Mouse (Mus musculus) hindbrain, embryonic 16.5 days (tissue): ENCODE measurements around the gene Ppp1cc. TPM values are rescaled to one million over a fixed set of nuclear protein-coding genes. Genes with fewer than 3 reads are reported as not detected.

Experiments
- ATAC-seq: fragments of 200-750 bp; cut with Nextera tagmentation; 2 replicates; pipeline ENCODE4 v1.8.0; 2017; ENCODE audit warnings: moderate TSS enrichment, moderate library complexity
- H3K27ac ChIP-seq: fragments of 300-500 bp; sonication (generic); 2 replicates; pipeline ENCODE4 v1.5.1; 2014; ENCODE audit warnings: low read depth, mild to moderate bottlenecking, control low read depth, low read length, moderate library complexity
- H3K27me3 ChIP-seq: fragments of 300-500 bp; sonication (generic); replicated peaks from 2 replicates; pipeline ENCODE4 v1.6.1; 2014; ENCODE audit warnings: low read length; ENCODE audit not compliant: control insufficient read depth, insufficient read depth
- H3K36me3 ChIP-seq: fragments of 300-500 bp; sonication (generic); 2 replicates; pipeline ENCODE4 v1.6.1; 2014; ENCODE audit warnings: mild to moderate bottlenecking, low read length, moderate library complexity, mixed read lengths; ENCODE audit not compliant: control insufficient read depth, insufficient read depth
- H3K4me1 ChIP-seq: fragments of 300-500 bp; sonication (generic); 2 replicates; pipeline ENCODE4 v1.6.1; 2014; ENCODE audit warnings: low read depth, low read length; ENCODE audit not compliant: control insufficient read depth, insufficient read depth
- H3K4me2 ChIP-seq: fragments of 300-500 bp; sonication (generic); 2 replicates; pipeline ENCODE4 v1.6.1; 2014; ENCODE audit warnings: mild to moderate bottlenecking, low read length, control low read depth, moderate library complexity
- H3K4me3 ChIP-seq: fragments of 300-500 bp; sonication (generic); 2 replicates; pipeline ENCODE4 v1.5.1; 2014; ENCODE audit warnings: mild to moderate bottlenecking, low read length, control low read depth, moderate library complexity
- H3K9ac ChIP-seq: fragments of 300-500 bp; sonication (generic); 2 replicates; pipeline ENCODE4 v1.6.1; 2014; ENCODE audit warnings: low read depth, mild to moderate bottlenecking, control low read depth, low read length, moderate library complexity
- H3K9me3 ChIP-seq: fragments of 300-500 bp; sonication (generic); 2 replicates; pipeline ENCODE4 v1.6.1; 2014; ENCODE audit warnings: mild to moderate bottlenecking, low read length, moderate library complexity; ENCODE audit not compliant: control insufficient read depth
- WGBS: fragments of 180-500 bp; shearing (Covaris S2); extraction: QIAGEN DNeasy Blood & Tissue Kit; methylation state at CpG from one replicate; pipeline ENCODE4 v1.1.7; 2014; 5-methylcytosine and 5-hydroxymethylcytosine counted together
- polyA plus RNA-seq: library from polyadenylated mRNA; unstranded; fragments of >200 nt; fragmentation: Nextera tagmentation; extraction: Ambion mirVana; gene quantifications from 2 replicates; pipeline ENCODE4 v1.2.1, GENCODE M21; 2015

Gene Ppp1cc
- polyA plus RNA-seq, 1 experiment from 2014 or later = 185 TPM

GRCm38 (mm10) chr5:122125211-122125760 lies 32.8 kb upstream of the Ppp1cc start:
- 82% methylated on average over 8 of the region's 8 CpGs for WGBS
- no peaks in the 10 kb centered on the region for H3K9me3 ChIP-seq
- ATAC-seq = no peak
- no peaks in the 10 kb centered on the region for H3K27me3 ChIP-seq
- no peak overlapping the region for H3K27ac ChIP-seq
- no peak overlapping the region for H3K9ac ChIP-seq
- no peaks in the 10 kb centered on the region for H3K36me3 ChIP-seq
- H3K4me1 ChIP-seq = 0 out of 2 replicates have a peak, but pooled peaks cover 2% of the 10 kb centered on the region
- H3K4me2 ChIP-seq = no peak overlapping the region
- no peak overlapping the region for H3K4me3 ChIP-seq

GRCm38 (mm10) chr5:122129068-122129655 lies 28.9 kb upstream of the Ppp1cc start:
- Histone ChIP-seq H3K27ac (no peak overlapping the region), H3K27me3 (peaks cover 6% of the 10 kb centered on the region), H3K9me3 (no peaks in the 10 kb centered on the region), H3K9ac (0 out of 2 replicates have a peak overlapping the region, but pooled peaks have one; percentile 13), H3K4me1 (peaks cover 8% of the 10 kb centered on the region), H3K4me2 (peak overlapping the region; percentile 41), H3K4me3 (no peak overlapping the region), H3K36me3 (no peaks in the 10 kb centered on the region)
- ATAC-seq = peak; percentile 67
- 34% methylated on average over 16 of the region's 16 CpGs for WGBS

- Histone ChIP-seq H3K9me3 (no peaks in the 10 kb centered on the region), H3K4me2 (no peak overlapping the region), H3K4me1 (peaks cover 8% of the 10 kb centered on the region), H3K27me3 (peaks cover 6% of the 10 kb centered on the region), H3K4me3 (no peak overlapping the region), H3K27ac (no peak overlapping the region), H3K9ac (no peak overlapping the region), H3K36me3 (no peaks in the 10 kb centered on the region)
- ATAC-seq = no peak
- WGBS = 69% methylated on average over 11 of the region's 11 CpGs
Observed at GRCm38 (mm10) chr5:122130341-122130998, 27.6 kb upstream of the Ppp1cc start.

- Histone ChIP-seq H3K4me2 (peak overlapping the region; percentile 59), H3K36me3 (no peaks in the 10 kb centered on the region), H3K9me3 (no peaks in the 10 kb centered on the region), H3K4me3 (peak overlapping the region; percentile 29), H3K9ac (peak overlapping the region; percentile 35), H3K4me1 (peaks cover 8% of the 10 kb centered on the region), H3K27ac (no peak overlapping the region), H3K27me3 (peaks cover 6% of the 10 kb centered on the region)
- 10% methylated on average over 34 of the region's 34 CpGs for WGBS
- ATAC-seq = 0 out of 2 replicates have a peak, but pooled peaks have one; percentile 27
Observed at GRCm38 (mm10) chr5:122131076-122132051, 26.7 kb upstream of the Ppp1cc start.

GRCm38 (mm10) chr5:122132167-122133049 lies 25.7 kb upstream of the Ppp1cc start:
- peaks cover 6% of the 10 kb centered on the region for H3K27me3 ChIP-seq
- 28% methylated on average over 21 of the region's 26 CpGs for WGBS
- no peaks in the 10 kb centered on the region for H3K9me3 ChIP-seq
- H3K9ac ChIP-seq = peak overlapping the region; percentile 35; the same call in 1 of the 2 replicates
- ATAC-seq = 0 out of 2 replicates have a peak, but pooled peaks have one; percentile 24
- no peaks in the 10 kb centered on the region for H3K36me3 ChIP-seq
- H3K4me1 ChIP-seq = peaks cover 8% of the 10 kb centered on the region
- peak overlapping the region; percentile 29 for H3K4me3 ChIP-seq
- H3K27ac ChIP-seq = no peak overlapping the region
- peak overlapping the region; percentile 59 for H3K4me2 ChIP-seq

GRCm38 (mm10) chr5:122133050-122133389 lies 25.1 kb upstream of the Ppp1cc start:
- H3K4me3 ChIP-seq = no peak overlapping the region
- WGBS = 94% methylated on average over 9 of the region's 9 CpGs
- no peak for ATAC-seq

GRCm38 (mm10) chr5:122134395-122135289 lies 23.4 kb upstream of the Ppp1cc start:
- Histone ChIP-seq H3K9me3 (no peaks in the 10 kb centered on the region), H3K4me1 (peaks cover 6% of the 10 kb centered on the region), H3K27me3 (peaks cover 6% of the 10 kb centered on the region), H3K4me2 (no peak overlapping the region), H3K27ac (no peak overlapping the region), H3K9ac (no peak overlapping the region), H3K36me3 (no peaks in the 10 kb centered on the region), H3K4me3 (no peak overlapping the region)
- ATAC-seq = no peak
- 90% methylated on average over 14 of the region's 14 CpGs for whole genome bisulfite sequencing

More at GRCm38 (mm10) chr5:122133050-122133389, 25.1 kb upstream of the Ppp1cc start:
- no peak overlapping the region for H3K9ac ChIP-seq
- no peak overlapping the region for H3K27ac ChIP-seq
- no peaks in the 10 kb centered on the region for H3K9me3 ChIP-seq
- H3K4me2 ChIP-seq = no peak overlapping the region
- peaks cover 8% of the 10 kb centered on the region for H3K4me1 ChIP-seq
- H3K36me3 ChIP-seq = no peaks in the 10 kb centered on the region
- H3K27me3 ChIP-seq = peaks cover 6% of the 10 kb centered on the region
